Mouse (Mus musculus) left cerebral cortex, adult 2 months (tissue): ENCODE data around the gene Prkn. TPM values are rescaled to one million over a fixed set of nuclear protein-coding genes. Genes with fewer than 3 reads are reported as not detected.

Experiments used
- DNase-seq, 2 experiments: peaks; one replicate each; pipeline ENCODE4 v3.0.0; 2021 to 2022; ENCODE audit warnings: low spot score in 2 of 2, mixed read lengths in 1 of 2; ENCODE audit errors: extremely low spot score in 1 of 2
- H3K27ac ChIP-seq: fragments of 200-600 bp; 2 replicates; pipeline ENCODE4 v1.8.1; 2022
- H3K4me3 ChIP-seq: fragments of 200-600 bp; 2 replicates; pipeline ENCODE4 v1.8.1; 2022
- CTCF ChIP-seq: fragments of 200-600 bp; IDR thresholded peaks from 2 replicates; pipeline ENCODE4 v1.8.1; 2022; ENCODE audit warnings: antibody characterized with exemption, mild to moderate bottlenecking, moderate library complexity
- intact Hi-C: fragments of 180-260 bp; cut with DNase I; formaldehyde crosslinking; loops from one replicate; pipeline ENCODE4 v1.15.1; 2025
- total RNA-seq, 2 experiments: library from RNA; stranded (reverse); gene quantifications; 2 replicates each; pipeline ENCODE4 v1.2.3; 2021

Prkn gene
- total RNA-seq, 2 experiments from 2014 or later: 17.2 to 18.8 TPM

DNA sequence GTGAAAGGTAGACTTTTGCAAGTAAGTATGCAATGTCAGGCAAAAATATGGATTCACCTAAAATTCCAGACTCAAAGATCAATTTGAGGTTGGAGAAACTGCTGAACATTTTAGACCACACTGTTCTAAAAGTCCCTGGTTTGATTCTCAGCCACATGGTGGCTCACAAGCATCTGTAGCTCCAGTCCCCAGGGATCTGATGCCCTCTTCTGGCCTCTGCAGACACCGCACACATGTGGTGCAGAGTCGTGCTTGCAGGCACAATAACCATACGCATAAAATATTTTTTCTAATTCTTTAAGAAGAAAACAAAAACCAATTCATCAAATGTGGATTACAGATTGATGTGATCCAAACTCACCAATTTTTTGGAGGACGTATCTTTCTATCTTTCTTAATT is 189.2 kb downstream of the Prkn start:
- intact Hi-C loops: no loop called here
- no peak; the same call in none of the 2 replicates for TF ChIP-seq CTCF
- H3K27ac ChIP-seq: no peak overlapping the region
- H3K4me3 ChIP-seq: no peak overlapping the region
- no peak for DNase-seq

DNA sequence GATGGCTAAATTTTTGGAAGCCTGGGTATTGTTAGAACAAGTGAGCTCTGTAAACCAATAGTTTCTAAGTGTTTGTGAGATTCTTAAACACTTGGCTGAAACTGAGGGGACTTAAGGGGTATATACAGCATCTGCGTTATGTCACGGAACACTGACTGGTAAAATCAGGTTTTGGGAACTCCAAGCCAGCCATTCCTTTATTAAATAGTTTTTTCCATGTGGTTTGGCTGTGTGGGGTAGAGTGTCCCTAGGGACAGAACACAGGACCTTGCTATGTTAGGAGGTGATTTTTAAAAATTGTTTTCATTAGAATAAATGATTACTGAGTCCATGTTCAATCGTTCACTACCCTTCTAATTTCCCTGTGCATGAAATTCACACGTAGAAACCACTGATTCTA is 190.8 kb downstream of the Prkn start:
- intact Hi-C loops: no loop called here
- Histone ChIP-seq H3K4me3 (no peak overlapping the region), H3K27ac (no peak overlapping the region)
- DNase-seq: no peak
- no peak for TF ChIP-seq CTCF

- Histone ChIP-seq H3K27ac (no peak overlapping the region), H3K4me3 (no peak overlapping the region)
- DNase-seq: no peak
- intact Hi-C loops: no loop called here
- TF ChIP-seq CTCF: no peak
Observed at GRCm38 (mm10) chr17:11032366-11032765, 192.2 kb downstream of the Prkn start.

- no peak for DNase-seq
- H3K27ac ChIP-seq: no peak overlapping the region
- intact Hi-C loops: no loop called here
- no peak for TF ChIP-seq CTCF
- no peak overlapping the region for H3K4me3 ChIP-seq
Observed at GRCm38 (mm10) chr17:11033594-11033993, 193.4 kb downstream of the Prkn start.

DNA sequence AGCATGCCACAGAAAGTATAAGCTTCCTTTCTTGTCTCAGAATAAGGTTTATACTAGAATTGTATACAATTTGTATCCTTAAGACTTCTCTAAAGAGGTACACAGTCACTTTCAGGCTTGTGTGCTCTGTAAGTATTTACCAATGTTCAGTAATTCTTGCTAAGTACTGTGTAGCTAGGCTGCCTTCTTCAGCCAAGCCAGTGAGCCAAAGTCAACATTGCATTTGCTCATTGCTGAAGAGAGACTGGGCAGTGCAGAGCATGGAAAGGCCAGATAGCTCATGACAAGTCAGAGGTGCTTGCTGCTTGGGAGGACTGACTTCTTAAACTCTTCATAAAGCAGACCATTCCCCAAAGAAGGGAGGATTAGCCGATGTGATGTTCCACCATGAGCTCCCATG is 198.1 kb downstream of the Prkn start:
- no peak for TF ChIP-seq CTCF
- intact Hi-C loops: no loop called here
- Histone ChIP-seq H3K4me3 (no peak overlapping the region), H3K27ac (no peak overlapping the region)
- no peak for DNase-seq

DNA sequence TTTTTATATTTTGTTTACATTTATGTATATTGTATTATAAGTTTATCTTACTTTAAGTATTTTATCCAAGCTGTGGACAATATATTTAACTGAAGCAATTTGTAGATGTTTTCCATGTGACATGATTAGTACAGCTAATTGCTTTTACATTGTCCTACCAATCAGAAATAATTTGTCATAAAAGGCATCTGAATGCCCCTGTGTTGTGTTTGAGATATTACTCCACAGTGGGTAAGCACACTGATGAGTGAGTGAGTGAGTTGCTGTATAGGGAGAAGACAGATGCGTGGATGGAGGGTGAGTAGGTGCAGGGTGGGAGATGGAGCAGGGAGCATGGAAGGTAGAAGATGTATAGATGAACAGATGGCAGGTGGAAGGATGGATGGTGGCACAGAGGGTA is 218.8 kb downstream of the Prkn start:
- DNase-seq: no peak
- no peak for TF ChIP-seq CTCF
- no peak overlapping the region for H3K4me3 ChIP-seq
- intact Hi-C loops: no loop called here
- no peak overlapping the region for H3K27ac ChIP-seq

DNA sequence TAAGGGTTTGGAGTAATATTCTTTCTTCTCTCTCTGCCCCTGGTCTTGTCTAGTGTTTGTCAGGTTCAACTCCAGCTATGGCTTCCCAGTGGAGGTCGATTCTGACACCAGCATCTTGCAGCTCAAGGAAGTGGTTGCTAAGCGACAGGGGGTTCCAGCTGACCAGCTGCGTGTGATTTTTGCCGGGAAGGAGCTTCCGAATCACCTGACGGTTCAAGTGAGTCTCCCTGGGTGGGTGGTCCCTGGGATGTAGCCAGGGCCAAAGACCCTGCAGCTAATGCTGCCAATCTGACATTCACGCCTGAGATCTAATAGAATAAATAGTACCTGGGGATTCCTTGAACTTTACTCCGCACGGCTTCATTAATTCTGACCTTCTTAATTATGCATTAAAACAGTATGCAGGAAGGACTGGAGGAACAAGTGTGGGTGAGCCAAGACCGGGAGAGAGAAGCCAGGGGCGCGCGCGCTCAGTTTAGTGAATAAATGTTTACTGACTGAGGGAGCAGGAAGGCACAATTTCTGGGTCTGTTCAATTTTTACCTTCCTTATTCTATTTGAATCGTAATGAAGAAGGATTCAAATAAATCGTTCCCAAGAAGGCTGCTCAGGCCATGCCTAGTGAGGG is 227.0 kb downstream of the Prkn start:
- no peak for TF ChIP-seq CTCF
- intact Hi-C loops: loop anchor here (10.0 kb wide), 1 partner anchor 532 kb away; no protein-coding TSS in a partner anchor
- DNase-seq: no peak
- H3K4me3 ChIP-seq: peak overlapping the region; percentile 2
- peak overlapping the region; percentile 28; the same call in 1 of the 2 replicates for H3K27ac ChIP-seq

DNA sequence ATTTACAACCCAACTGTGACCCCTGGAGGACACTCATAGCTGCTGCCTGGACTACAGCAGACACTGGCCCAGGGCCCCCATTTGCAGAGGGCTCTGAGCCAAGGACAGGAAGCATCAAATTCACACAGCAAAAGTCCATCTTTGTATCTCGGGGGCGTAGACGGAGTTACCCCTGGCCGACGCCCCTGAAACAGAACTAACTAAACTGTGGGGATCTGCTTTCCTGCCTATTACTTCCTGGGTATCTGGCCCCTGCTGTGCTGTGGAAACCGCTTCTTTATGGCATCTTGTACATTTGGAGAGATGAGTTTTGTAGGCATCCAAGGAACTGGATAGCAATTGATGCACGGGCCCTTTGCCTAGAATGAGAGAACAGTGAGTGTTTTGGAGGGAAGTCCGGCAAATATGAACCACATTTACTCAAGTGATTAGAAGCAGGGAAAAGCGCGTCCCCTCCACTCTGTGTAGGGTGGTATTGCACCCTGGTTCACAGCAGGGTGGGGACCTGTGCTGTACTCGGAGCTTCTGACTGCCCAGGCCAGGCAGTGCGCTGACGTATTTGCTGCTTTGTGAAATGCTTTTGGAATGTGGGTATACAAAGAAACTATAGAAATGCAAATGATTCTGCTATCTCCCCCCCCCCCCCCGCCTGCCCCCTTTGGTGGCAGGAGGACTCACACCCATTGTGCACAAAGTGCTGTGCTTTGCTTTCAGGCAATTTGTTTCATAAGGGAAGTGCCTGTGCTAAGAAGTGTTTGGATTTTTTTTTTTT is 227.7 kb downstream of the Prkn start:
- TF ChIP-seq CTCF: peak; percentile 46
- Histone ChIP-seq H3K4me3 (peak overlapping the region; percentile 2), H3K27ac (peak overlapping the region; percentile 24; the same call in 1 of the 2 replicates)
- DNase-seq: peak; percentile 18 to 21
- intact Hi-C loops: loop anchor here (10.0 kb wide), 1 partner anchor 533 kb away; no protein-coding TSS in a partner anchor

DNA sequence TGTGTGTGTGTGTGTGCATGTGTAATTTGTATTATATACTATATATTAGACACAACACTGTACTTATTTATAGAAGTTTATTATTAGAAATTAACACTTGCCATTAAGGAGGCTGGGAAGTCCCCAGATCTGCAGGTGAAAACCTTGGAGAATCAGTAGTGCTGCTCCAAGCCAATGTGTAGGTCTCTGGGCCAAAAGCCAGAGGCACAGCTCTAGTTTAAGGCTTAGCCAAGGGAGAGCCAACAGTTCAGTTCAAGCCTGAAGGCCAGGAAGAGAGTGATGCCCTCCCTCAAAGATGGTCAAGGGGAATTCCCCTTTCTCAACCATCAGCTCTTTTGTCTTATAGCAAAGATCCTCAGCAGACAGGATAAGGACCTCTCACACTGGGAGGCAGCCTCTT is 230.8 kb downstream of the Prkn start:
- no peak for DNase-seq
- Histone ChIP-seq H3K4me3 (no peak overlapping the region), H3K27ac (no peak overlapping the region)
- no peak for TF ChIP-seq CTCF
- intact Hi-C loops: no loop called here

GRCm38 (mm10) chr17:11076319-11076903 is 236.2 kb downstream of the Prkn start:
- intact Hi-C loops: no loop called here
- no peak for TF ChIP-seq CTCF
- Histone ChIP-seq H3K27ac (no peak overlapping the region), H3K4me3 (no peak overlapping the region)
- DNase-seq: peak; percentile 15 to 38

GRCm38 (mm10) chr17:11086492-11086891 is 246.3 kb downstream of the Prkn start:
- TF ChIP-seq CTCF: no peak
- DNase-seq: no peak
- Histone ChIP-seq H3K4me3 (no peak overlapping the region), H3K27ac (no peak overlapping the region)
- intact Hi-C loops: no loop called here

DNA sequence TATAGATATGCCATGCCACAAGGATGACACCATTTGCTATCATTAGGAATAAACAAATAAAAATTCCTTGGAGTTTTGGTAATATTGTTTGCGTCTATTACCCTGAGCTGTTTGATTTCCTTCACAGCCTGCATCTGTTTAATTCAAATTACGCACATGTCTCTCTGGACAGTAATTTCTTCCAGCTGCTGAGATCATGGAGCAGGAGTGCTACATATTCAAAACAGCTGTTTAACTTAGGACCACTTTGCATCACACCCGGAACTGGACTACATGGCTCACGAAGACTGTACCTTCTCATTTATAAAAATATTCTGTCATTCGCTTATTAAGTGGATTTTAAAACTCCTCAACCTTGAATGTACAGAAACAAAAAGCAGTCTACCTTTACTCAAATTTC is 246.9 kb downstream of the Prkn start:
- DNase-seq: no peak
- no peak overlapping the region for H3K4me3 ChIP-seq
- no peak overlapping the region for H3K27ac ChIP-seq
- TF ChIP-seq CTCF: no peak
- intact Hi-C loops: no loop called here
